Mouse (Mus musculus) midbrain, embryonic 10.5 days (tissue): ENCODE data around the gene Daw1. TPM values are rescaled to one million over a fixed set of nuclear protein-coding genes. Genes with fewer than 3 reads are reported as not detected.
A peak's percentile ranks its signal among the peaks of the same experiment; 100 is the strongest.

ENCODE experiments used
- DNase-seq: peaks from one replicate; pipeline ENCODE4 v3.0.0-alpha.2; 2017; ENCODE audit warnings: low spot score
- H3K27ac ChIP-seq: fragments of 300-500 bp; sonication (generic); replicated peaks from 2 replicates; pipeline ENCODE4 v1.5.1; 2016; ENCODE audit warnings: mild to moderate bottlenecking
- H3K27me3 ChIP-seq: fragments of 300-500 bp; sonication (generic); 2 replicates; pipeline ENCODE4 v1.6.1; 2016; ENCODE audit warnings: low read depth, mild to moderate bottlenecking; ENCODE audit not compliant: poor library complexity, severe bottlenecking
- H3K36me3 ChIP-seq: fragments of 300-500 bp; sonication (generic); 2 replicates; pipeline ENCODE4 v1.6.1; 2016; ENCODE audit warnings: mild to moderate bottlenecking, moderate library complexity
- H3K4me1 ChIP-seq: fragments of 300-500 bp; sonication (generic); 2 replicates; pipeline ENCODE4 v1.6.1; 2016
- H3K4me3 ChIP-seq: fragments of 300-500 bp; sonication (generic); 2 replicates; pipeline ENCODE4 v1.5.1; 2016; ENCODE audit warnings: mild to moderate bottlenecking, moderate library complexity
- H3K9me3 ChIP-seq: fragments of 300-500 bp; sonication (generic); replicated peaks from 2 replicates; pipeline ENCODE4 v1.6.1; 2016; ENCODE audit warnings: mild to moderate bottlenecking
- WGBS: fragments of 180-500 bp; shearing (Covaris S2); methylation state at CpG from one replicate; pipeline ENCODE4 v1.1.7; 2016; 5-methylcytosine and 5-hydroxymethylcytosine counted together
- polyA plus RNA-seq: library from polyadenylated mRNA; unstranded; fragments of >200 nt; fragmentation: Nextera tagmentation; extraction: Ambion mirVana; gene quantifications from 2 replicates; pipeline ENCODE4 v1.2.1, GENCODE M21; 2016

Daw1 gene
- polyA plus RNA-seq, 1 experiment from 2014 or later = 0.21 TPM

DNA sequence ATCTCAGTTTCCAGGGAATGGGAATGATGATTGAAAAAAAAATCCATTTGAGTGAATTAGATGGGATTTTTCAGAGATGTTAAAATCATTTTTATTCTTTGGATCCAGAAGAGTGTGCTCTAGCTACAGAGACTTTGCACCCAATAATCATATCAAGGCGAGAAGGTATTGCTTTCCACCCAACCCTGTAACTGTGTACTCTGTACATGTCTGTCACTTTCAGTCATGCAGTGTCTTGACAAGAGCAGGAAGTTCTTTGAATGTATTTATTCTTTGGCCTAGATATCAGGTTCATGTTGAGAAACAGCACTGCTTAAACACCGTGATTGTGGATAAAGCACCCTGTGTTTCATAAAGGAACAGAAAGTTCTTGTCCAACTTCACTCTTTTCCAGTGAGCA lies 13.0 kb upstream of the Daw1 start:
- DNase-seq = no peak
- 93% methylated on average over 2 of the region's 2 CpGs for WGBS
- H3K9me3 ChIP-seq = no peaks in the 10 kb centered on the region

DNA sequence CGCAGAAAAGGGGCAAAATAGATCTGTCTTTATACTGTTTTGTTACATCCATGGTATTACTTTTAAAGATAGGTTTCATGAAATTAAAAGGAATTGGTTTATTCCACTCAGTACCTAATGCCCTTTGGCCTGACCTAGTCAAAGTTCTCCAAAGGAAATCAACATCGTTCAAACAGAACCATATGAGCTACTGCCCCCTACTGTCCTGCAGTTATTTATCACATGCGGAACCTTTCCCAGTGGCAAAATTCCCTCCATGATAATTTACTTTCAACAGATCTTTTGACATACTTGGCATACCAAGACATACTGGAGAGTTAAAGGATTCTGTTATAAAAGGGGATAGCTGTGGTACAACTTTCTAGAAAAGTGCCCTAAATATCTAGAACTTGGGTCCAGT lies 9.3 kb upstream of the Daw1 start:
- Histone ChIP-seq H3K36me3 (no peaks in the 10 kb centered on the region), H3K27me3 (no peaks in the 10 kb centered on the region), H3K4me1 (no peaks in the 10 kb centered on the region), H3K4me3 (no peak overlapping the region), H3K9me3 (no peaks in the 10 kb centered on the region), H3K27ac (no peak overlapping the region)
- 77% methylated on average over 3 of the region's 3 CpGs for WGBS
- no peak for DNase-seq

More for the DNA sequence above, 13.0 kb upstream of the Daw1 start:
- Histone ChIP-seq H3K27ac (no peak overlapping the region), H3K36me3 (no peaks in the 10 kb centered on the region), H3K27me3 (no peaks in the 10 kb centered on the region), H3K4me3 (no peak overlapping the region), H3K4me1 (no peaks in the 10 kb centered on the region)

DNA sequence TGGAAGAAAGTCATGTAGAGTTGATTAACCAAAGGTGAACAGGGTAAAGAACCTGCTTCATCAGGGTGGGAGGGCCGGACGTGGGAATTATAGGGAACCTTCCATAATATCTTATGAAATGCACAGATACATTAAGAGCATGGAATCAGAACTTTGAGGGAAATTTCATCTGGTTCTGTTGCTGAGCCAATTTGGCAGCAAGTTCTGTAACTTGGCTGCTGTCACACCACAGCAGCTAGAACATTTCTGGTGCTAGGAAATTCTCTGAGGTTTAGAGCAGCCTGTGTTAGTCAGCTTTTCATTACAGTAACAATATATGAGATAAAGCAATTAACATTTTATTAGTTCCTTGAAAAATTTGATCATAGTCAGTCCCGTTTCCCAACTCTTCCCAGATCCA lies 6.6 kb upstream of the Daw1 start:
- no peak for DNase-seq
- Histone ChIP-seq H3K9me3 (no peaks in the 10 kb centered on the region), H3K4me3 (no peak overlapping the region), H3K4me1 (no peaks in the 10 kb centered on the region), H3K27ac (no peak overlapping the region), H3K27me3 (no peaks in the 10 kb centered on the region), H3K36me3 (no peaks in the 10 kb centered on the region)
- 94% methylated on average over 3 of the region's 3 CpGs for WGBS

DNA sequence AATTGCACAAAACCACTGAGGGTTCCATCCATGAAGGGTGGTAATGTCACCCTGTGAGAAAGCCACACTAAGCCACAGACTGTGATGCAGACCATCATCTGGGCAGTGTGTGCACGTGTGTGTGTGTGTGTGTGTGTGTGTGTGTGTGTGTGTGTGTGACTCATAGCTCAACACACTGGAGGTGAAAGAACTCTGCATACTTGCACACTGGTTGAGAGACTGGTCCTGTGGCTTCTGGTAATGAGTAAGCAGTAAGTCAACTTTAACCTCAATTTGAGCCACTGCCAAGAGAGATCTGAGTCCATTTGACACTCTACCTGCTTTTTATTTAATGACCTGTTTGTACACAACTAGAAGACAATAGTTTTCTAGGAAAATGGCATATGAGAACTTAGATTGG lies 2.7 kb upstream of the Daw1 start:
- 74% methylated on average over 1 of the region's 1 CpGs for WGBS
- H3K4me1 ChIP-seq = peaks cover 9% of the 10 kb centered on the region; the same call in 1 of the 2 replicates
- no peak overlapping the region for H3K27ac ChIP-seq
- DNase-seq = no peak
- H3K9me3 ChIP-seq = no peaks in the 10 kb centered on the region
- H3K4me3 ChIP-seq = no peak overlapping the region
- no peaks in the 10 kb centered on the region for H3K36me3 ChIP-seq
- H3K27me3 ChIP-seq = no peaks in the 10 kb centered on the region

DNA sequence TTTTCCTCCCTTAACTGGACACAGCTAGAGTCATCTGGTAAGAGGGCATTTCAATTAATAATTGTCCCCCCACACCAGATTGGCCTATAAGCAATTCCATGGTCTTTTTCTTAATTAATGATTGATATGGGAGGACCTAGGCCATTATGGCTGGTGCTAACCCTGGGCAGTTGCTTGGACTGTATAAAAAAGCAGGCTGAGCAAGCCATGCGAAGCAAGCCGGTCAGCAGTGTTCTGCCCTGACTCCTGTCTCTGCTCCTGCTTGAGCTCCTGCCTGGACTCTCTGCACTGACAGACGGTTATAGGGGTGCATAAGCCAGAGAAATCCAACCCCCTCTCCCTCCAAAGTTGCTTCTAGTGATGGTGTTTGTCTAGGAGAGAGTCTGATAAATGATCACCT lies 2.1 kb downstream of the Daw1 start:
- WGBS = 84% methylated on average over 3 of the region's 3 CpGs
- H3K9me3 ChIP-seq = no peaks in the 10 kb centered on the region
- DNase-seq = no peak
- H3K4me3 ChIP-seq = no peak overlapping the region
- H3K36me3 ChIP-seq = no peaks in the 10 kb centered on the region
- no peaks in the 10 kb centered on the region for H3K27me3 ChIP-seq
- no peak overlapping the region for H3K27ac ChIP-seq
- peaks cover 9% of the 10 kb centered on the region; the same call in 1 of the 2 replicates for H3K4me1 ChIP-seq

DNA sequence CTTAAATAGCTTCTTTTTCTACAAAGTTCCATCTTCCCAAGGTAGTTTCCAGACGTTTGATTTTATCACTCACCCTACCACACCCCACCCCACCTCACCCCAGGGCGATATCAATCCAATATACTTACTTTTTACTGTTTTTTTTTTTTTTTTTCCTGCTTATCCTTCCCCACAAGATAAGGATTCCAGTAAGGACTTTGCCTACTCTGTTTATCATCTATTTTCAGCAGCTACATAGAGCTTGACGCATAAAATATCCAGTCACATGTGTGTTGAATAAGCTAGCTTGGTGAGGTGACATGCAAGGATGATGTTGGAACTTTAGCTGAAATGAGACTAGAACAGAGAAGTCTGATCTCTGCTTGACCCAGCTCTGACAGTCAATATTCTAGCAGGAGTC lies 4.5 kb downstream of the Daw1 start:
- no peak overlapping the region for H3K4me3 ChIP-seq
- H3K4me1 ChIP-seq = peaks cover 9% of the 10 kb centered on the region; the same call in 1 of the 2 replicates
- H3K9me3 ChIP-seq = no peaks in the 10 kb centered on the region
- H3K27me3 ChIP-seq = no peaks in the 10 kb centered on the region
- WGBS = 98% methylated on average over 3 of the region's 3 CpGs
- no peak for DNase-seq
- H3K27ac ChIP-seq = no peak overlapping the region
- no peaks in the 10 kb centered on the region for H3K36me3 ChIP-seq

DNA sequence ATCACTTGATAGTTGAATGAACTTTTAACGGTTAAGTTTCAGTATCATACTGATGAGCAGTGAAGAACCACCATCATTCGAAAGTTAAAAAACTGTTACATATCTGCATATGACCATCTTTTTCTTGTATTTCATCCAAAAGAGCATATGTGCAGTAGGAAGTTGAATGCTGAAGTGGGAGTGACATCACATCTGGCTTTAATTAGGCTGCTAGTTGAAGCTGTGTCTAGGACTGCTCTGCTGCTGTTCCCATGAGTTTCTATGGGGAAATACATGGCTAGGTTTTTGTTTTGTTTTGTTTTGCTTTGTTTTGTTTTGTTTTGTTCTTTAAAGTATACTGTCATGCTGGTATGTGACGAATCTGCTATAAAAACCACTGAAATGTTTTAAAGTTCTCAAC lies 9.6 kb downstream of the Daw1 start:
- Histone ChIP-seq H3K27me3 (no peaks in the 10 kb centered on the region), H3K27ac (no peak overlapping the region), H3K9me3 (no peaks in the 10 kb centered on the region; the same call in 1 of the 2 replicates), H3K4me1 (no peaks in the 10 kb centered on the region), H3K4me3 (no peak overlapping the region), H3K36me3 (no peaks in the 10 kb centered on the region)
- 89% methylated on average over 3 of the region's 3 CpGs for WGBS
- no peak for DNase-seq

DNA sequence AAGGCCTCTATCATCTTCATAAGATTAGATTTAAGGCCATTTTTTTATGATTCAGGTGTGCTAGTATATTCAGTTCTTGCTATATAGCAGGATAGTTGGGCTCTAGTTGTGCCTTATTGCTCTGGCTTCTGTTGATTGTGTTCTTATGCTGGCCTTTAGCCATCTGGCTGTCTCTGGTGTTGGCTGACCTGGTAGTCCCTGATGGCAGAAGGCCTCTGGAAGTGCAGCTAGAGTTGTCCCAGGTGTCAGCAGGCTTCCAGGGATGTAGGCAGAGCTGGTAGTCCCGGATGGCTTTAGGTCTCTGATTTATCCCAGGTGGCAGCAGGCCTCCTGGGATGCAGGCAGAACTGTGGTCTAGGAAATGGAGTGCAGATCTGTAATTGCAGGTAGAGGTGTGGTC lies 16.4 kb downstream of the Daw1 start:
- Histone ChIP-seq H3K9me3 (no peaks in the 10 kb centered on the region; the same call in 1 of the 2 replicates), H3K27ac (no peak overlapping the region), H3K4me3 (no peak overlapping the region), H3K36me3 (no peaks in the 10 kb centered on the region), H3K27me3 (no peaks in the 10 kb centered on the region), H3K4me1 (no peaks in the 10 kb centered on the region)
- 72% methylated on average over 1 of the region's 1 CpGs for WGBS
- DNase-seq = no peak

DNA sequence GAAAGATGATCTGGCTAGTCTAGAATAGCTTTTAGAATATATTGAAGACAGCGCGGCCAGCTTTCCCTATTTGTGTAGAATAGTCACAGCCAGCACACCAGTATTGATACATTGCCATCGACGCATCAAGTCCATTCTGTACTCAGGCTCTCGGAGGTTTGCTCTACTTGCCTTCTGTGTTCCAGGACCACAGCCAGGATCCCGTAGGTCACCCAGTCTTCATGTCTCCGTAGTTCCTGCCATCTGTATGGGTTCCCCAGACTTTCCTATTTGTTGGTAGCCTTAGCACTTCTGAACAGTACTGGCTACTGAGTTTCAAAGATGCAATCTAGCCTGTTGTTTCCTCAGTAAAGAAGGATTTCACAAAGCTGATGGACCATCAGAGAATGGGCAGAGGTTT lies 20.0 kb downstream of the Daw1 start:
- Histone ChIP-seq H3K4me3 (no peak overlapping the region), H3K9me3 (no peaks in the 10 kb centered on the region), H3K27me3 (no peaks in the 10 kb centered on the region), H3K4me1 (no peaks in the 10 kb centered on the region), H3K36me3 (no peaks in the 10 kb centered on the region), H3K27ac (no peak overlapping the region)
- no peak for DNase-seq
- 92% methylated on average over 7 of the region's 7 CpGs for WGBS

DNA sequence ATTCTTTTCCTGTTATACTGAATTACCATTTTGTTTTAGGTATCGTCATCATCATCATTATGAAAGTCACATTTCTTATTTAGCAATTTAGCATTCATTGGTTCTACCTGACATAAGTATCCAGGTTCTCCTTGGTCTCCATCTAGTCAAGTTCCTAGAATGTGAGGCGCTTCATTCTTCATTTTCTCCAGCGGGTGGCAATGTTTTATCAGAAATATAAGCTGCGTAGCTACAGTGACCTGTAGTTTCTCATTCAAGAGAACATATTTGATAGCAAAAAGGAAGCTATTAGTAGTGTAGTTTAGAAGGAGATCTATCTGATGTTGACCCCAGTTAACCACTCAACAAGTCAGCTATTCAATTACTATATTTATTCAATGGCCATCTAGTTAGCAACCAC lies 21.9 kb downstream of the Daw1 start:
- H3K36me3 ChIP-seq = no peaks in the 10 kb centered on the region
- H3K27me3 ChIP-seq = no peaks in the 10 kb centered on the region
- no peak overlapping the region for H3K4me3 ChIP-seq
- no peak for DNase-seq
- H3K27ac ChIP-seq = no peak overlapping the region
- H3K4me1 ChIP-seq = no peaks in the 10 kb centered on the region
- 71% methylated on average over 4 of the region's 4 CpGs for WGBS
- no peaks in the 10 kb centered on the region for H3K9me3 ChIP-seq

DNA sequence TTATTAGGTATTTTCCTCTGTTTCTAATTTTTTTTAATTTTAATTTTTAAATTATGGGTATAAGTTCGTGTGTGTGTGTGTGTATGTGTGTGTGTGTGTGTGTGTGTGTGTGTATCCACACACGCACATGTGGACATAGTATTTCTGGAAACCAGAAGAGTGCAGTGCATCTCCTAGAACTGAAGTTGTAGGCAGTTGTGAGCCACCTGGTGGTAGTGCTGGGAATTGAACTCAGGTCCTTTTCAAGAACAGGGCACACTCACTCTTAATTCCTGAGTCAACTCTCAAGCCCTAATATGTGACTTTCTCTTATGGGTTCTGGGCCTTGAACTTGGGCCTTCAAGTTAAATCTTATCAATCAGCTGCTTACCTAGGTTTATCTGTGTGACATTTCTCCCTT lies 27.6 kb downstream of the Daw1 start:
- WGBS = 73% methylated on average over 2 of the region's 2 CpGs

DNA sequence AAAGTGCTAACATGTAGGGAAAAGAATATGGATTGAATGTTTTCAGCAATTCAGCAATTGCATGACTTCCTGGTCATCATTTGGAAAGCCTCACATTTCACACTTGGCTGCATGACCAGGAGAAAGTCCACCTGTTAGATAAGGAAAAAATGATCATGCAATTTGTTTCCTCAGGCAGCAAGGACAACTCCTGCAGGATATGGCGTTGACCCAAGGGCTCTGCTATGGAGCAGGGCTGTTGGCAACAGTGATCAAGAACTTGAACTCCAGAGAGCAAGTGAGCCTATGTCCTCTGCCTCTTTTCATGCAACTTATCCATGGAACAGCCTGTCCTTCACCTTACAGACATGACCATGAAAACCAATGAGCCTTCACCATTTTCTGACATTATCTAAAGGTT lies 50.4 kb downstream of the Daw1 start:
- H3K9me3 ChIP-seq = no peaks in the 10 kb centered on the region
- no peak overlapping the region for H3K27ac ChIP-seq
- no peak for DNase-seq
- H3K36me3 ChIP-seq = no peaks in the 10 kb centered on the region
- 81% methylated on average over 1 of the region's 1 CpGs for WGBS
- H3K4me1 ChIP-seq = no peaks in the 10 kb centered on the region
- H3K27me3 ChIP-seq = no peaks in the 10 kb centered on the region
- no peak overlapping the region for H3K4me3 ChIP-seq

More for the DNA sequence above, 27.6 kb downstream of the Daw1 start:
- H3K36me3 ChIP-seq = no peaks in the 10 kb centered on the region
- no peak overlapping the region for H3K27ac ChIP-seq
- H3K27me3 ChIP-seq = no peaks in the 10 kb centered on the region
- no peaks in the 10 kb centered on the region for H3K4me1 ChIP-seq
- H3K4me3 ChIP-seq = no peak overlapping the region
- no peaks in the 10 kb centered on the region for H3K9me3 ChIP-seq
- peak; percentile 34 for DNase-seq

DNA sequence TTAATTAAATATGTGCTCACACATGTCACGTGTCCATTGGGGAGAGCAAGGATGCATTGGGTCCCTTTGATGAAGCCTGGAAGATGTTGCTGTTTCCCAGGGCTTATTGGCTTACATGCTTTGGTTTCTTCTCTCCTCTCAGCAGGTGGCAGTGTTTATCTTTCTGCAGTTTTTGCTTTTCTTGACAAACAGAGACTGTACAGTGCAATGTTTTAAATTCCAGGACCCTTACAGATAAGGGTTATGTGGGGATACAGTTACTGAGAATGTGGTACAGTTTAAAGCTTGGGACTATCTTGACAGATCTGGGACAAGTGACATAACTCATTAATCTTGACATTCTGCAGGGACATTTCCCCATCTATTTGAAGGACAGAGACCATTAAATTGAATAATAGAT lies 58.7 kb downstream of the Daw1 start:
- Histone ChIP-seq H3K36me3 (no peaks in the 10 kb centered on the region), H3K9me3 (no peaks in the 10 kb centered on the region), H3K27me3 (no peaks in the 10 kb centered on the region), H3K4me1 (no peaks in the 10 kb centered on the region), H3K4me3 (no peak overlapping the region), H3K27ac (no peak overlapping the region)
- 49% methylated on average over 1 of the region's 1 CpGs for WGBS
- no peak for DNase-seq

DNA sequence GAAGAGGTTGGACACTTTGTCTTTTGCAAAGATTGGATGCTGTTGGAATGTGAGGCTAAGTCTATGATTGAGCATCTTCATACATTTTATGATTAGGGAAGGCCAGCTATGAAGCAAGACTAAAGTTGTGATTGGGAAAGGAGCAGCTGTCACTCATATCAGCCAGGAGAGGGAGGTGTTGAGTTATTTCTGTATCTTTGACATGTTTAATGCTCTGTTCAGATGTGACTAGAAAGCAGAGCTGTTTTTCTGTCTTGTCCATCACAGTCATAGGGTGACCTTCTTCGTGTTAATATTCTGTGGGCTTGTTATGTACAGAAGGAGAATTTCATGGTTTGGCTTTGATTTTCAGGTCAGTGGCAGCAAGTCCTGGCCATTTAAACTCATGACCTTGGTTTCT lies 63.5 kb downstream of the Daw1 start:
- Histone ChIP-seq H3K9me3 (no peaks in the 10 kb centered on the region), H3K36me3 (no peaks in the 10 kb centered on the region), H3K27ac (no peak overlapping the region), H3K4me3 (no peak overlapping the region), H3K27me3 (no peaks in the 10 kb centered on the region), H3K4me1 (no peaks in the 10 kb centered on the region)
- no peak for DNase-seq
- 81% methylated on average over 1 of the region's 1 CpGs for WGBS
